Mouse (Mus musculus): ENCODE measurements at regions not wholly inside any gene's neighbourhood (a gene's known extent, or its start where the extent isn't known, plus 50 kb on each side); places are given as distances from the start of the nearest gene placed in this dataset.

GRCm38 (mm10) chr4:131120680-131121079 is 176.5 kb downstream of the Matn1 start:
- H3K4me1 ChIP-seq (ENCODE audit: control insufficient read depth, insufficient read depth, low read length) = no peaks in the 10 kb centered on the region
- no peak overlapping the region for H3K27ac ChIP-seq (ENCODE audit: control insufficient read depth, insufficient read depth, low read depth, low read length, poor library complexity)
- 81% methylated on average over 5 of the region's 5 CpGs for WGBS
- TF ChIP-seq POLR2A (IDR thresholded peaks at IDR 0.05; ENCODE audit: borderline replicate concordance, control insufficient read depth, low read depth, low read length) = no peak
- TF ChIP-seq CTCF (IDR thresholded peaks at IDR 0.05; ENCODE audit: control insufficient read depth, insufficient read depth, low read length) = no peak
- no peak overlapping the region for H3K4me3 ChIP-seq (replicated peaks; ENCODE audit: control insufficient read depth, low read depth, low read length)

- 48% methylated on average over 7 of the region's 7 CpGs for WGBS
- Histone ChIP-seq H3K4me3 (replicated peaks; ENCODE audit: control insufficient read depth, low read depth, low read length) (no peak overlapping the region), H3K4me1 (ENCODE audit: control insufficient read depth, insufficient read depth, low read length) (no peaks in the 10 kb centered on the region), H3K27ac (ENCODE audit: control insufficient read depth, insufficient read depth, low read depth, low read length, poor library complexity) (no peak overlapping the region)
- TF ChIP-seq CTCF (IDR thresholded peaks at IDR 0.05; ENCODE audit: control insufficient read depth, insufficient read depth, low read length) (no peak), POLR2A (IDR thresholded peaks at IDR 0.05; ENCODE audit: borderline replicate concordance, control insufficient read depth, low read depth, low read length) (no peak)
Measured at GRCm38 (mm10) chr4:131125975-131126374, 181.8 kb downstream of the Matn1 start.

- TF ChIP-seq CTCF (IDR thresholded peaks at IDR 0.05; ENCODE audit: control insufficient read depth, insufficient read depth, low read length) = no peak
- no peak for TF ChIP-seq POLR2A (IDR thresholded peaks at IDR 0.05; ENCODE audit: borderline replicate concordance, control insufficient read depth, low read depth, low read length)
- Histone ChIP-seq H3K4me3 (replicated peaks; ENCODE audit: control insufficient read depth, low read depth, low read length) (no peak overlapping the region), H3K27ac (ENCODE audit: control insufficient read depth, insufficient read depth, low read depth, low read length, poor library complexity) (no peak overlapping the region), H3K4me1 (ENCODE audit: control insufficient read depth, insufficient read depth, low read length) (no peaks in the 10 kb centered on the region)
- WGBS = 68% methylated on average over 6 of the region's 6 CpGs
Measured at GRCm38 (mm10) chr4:131126901-131127300, 182.7 kb downstream of the Matn1 start.

GRCm38 (mm10) chr4:131128646-131129045 is 184.5 kb downstream of the Matn1 start:
- no peak overlapping the region for H3K27ac ChIP-seq (ENCODE audit: control insufficient read depth, insufficient read depth, low read depth, low read length, poor library complexity)
- TF ChIP-seq POLR2A (IDR thresholded peaks at IDR 0.05; ENCODE audit: borderline replicate concordance, control insufficient read depth, low read depth, low read length) (no peak), CTCF (IDR thresholded peaks at IDR 0.05; ENCODE audit: control insufficient read depth, insufficient read depth, low read length) (no peak)
- H3K4me1 ChIP-seq (ENCODE audit: control insufficient read depth, insufficient read depth, low read length) = no peaks in the 10 kb centered on the region
- H3K4me3 ChIP-seq (replicated peaks; ENCODE audit: control insufficient read depth, low read depth, low read length) = no peak overlapping the region
- WGBS = 33% methylated on average over 3 of the region's 3 CpGs

- no peaks in the 10 kb centered on the region for H3K4me1 ChIP-seq (ENCODE audit: control insufficient read depth, insufficient read depth, low read length)
- H3K27ac ChIP-seq (ENCODE audit: control insufficient read depth, insufficient read depth, low read depth, low read length, poor library complexity) = no peak overlapping the region
- WGBS = 17% methylated on average over 1 of the region's 1 CpGs
- TF ChIP-seq POLR2A (IDR thresholded peaks at IDR 0.05; ENCODE audit: borderline replicate concordance, control insufficient read depth, low read depth, low read length) (no peak), CTCF (IDR thresholded peaks at IDR 0.05; ENCODE audit: control insufficient read depth, insufficient read depth, low read length) (no peak)
- H3K4me3 ChIP-seq (replicated peaks; ENCODE audit: control insufficient read depth, low read depth, low read length) = no peak overlapping the region
Measured at GRCm38 (mm10) chr4:131132201-131132600, 188.0 kb downstream of the Matn1 start.

- Histone ChIP-seq H3K27ac (ENCODE audit: control insufficient read depth, insufficient read depth, low read depth, low read length, poor library complexity) (no peak overlapping the region), H3K4me1 (ENCODE audit: control insufficient read depth, insufficient read depth, low read length) (no peaks in the 10 kb centered on the region), H3K4me3 (replicated peaks; ENCODE audit: control insufficient read depth, low read depth, low read length) (no peak overlapping the region)
- TF ChIP-seq CTCF (IDR thresholded peaks at IDR 0.05; ENCODE audit: control insufficient read depth, insufficient read depth, low read length) (no peak), POLR2A (IDR thresholded peaks at IDR 0.05; ENCODE audit: borderline replicate concordance, control insufficient read depth, low read depth, low read length) (no peak)
- 69% methylated on average over 9 of the region's 9 CpGs for WGBS
Measured at GRCm38 (mm10) chr4:131132781-131133180, 188.6 kb downstream of the Matn1 start.

GRCm38 (mm10) chr4:131135841-131136240 is 191.7 kb downstream of the Matn1 start:
- no peak overlapping the region for H3K27ac ChIP-seq (ENCODE audit: control insufficient read depth, insufficient read depth, low read depth, low read length, poor library complexity)
- 54% methylated on average over 4 of the region's 4 CpGs for WGBS
- no peak overlapping the region for H3K4me3 ChIP-seq (replicated peaks; ENCODE audit: control insufficient read depth, low read depth, low read length)
- no peak for TF ChIP-seq CTCF (IDR thresholded peaks at IDR 0.05; ENCODE audit: control insufficient read depth, insufficient read depth, low read length)
- no peaks in the 10 kb centered on the region for H3K4me1 ChIP-seq (ENCODE audit: control insufficient read depth, insufficient read depth, low read length)

GRCm38 (mm10) chr4:131138891-131139290 is 194.7 kb downstream of the Matn1 start:
- H3K4me3 ChIP-seq (replicated peaks; ENCODE audit: control insufficient read depth, low read depth, low read length) = no peak overlapping the region
- H3K27ac ChIP-seq (ENCODE audit: control insufficient read depth, insufficient read depth, low read depth, low read length, poor library complexity) = no peak overlapping the region
- WGBS = 81% methylated on average over 13 of the region's 13 CpGs
- H3K4me1 ChIP-seq (ENCODE audit: control insufficient read depth, insufficient read depth, low read length) = no peaks in the 10 kb centered on the region
- TF ChIP-seq CTCF (IDR thresholded peaks at IDR 0.05; ENCODE audit: control insufficient read depth, insufficient read depth, low read length) = no peak
- no peak for TF ChIP-seq POLR2A (IDR thresholded peaks at IDR 0.05; ENCODE audit: borderline replicate concordance, control insufficient read depth, low read depth, low read length)

- TF ChIP-seq POLR2A (IDR thresholded peaks at IDR 0.05; ENCODE audit: borderline replicate concordance, control insufficient read depth, low read depth, low read length) = no peak
- TF ChIP-seq CTCF (IDR thresholded peaks at IDR 0.05; ENCODE audit: control insufficient read depth, insufficient read depth, low read length) = no peak
- 86% methylated on average over 17 of the region's 17 CpGs for WGBS
- no peaks in the 10 kb centered on the region for H3K4me1 ChIP-seq (ENCODE audit: control insufficient read depth, insufficient read depth, low read length)
- no peak overlapping the region for H3K4me3 ChIP-seq (replicated peaks; ENCODE audit: control insufficient read depth, low read depth, low read length)
- no peak overlapping the region for H3K27ac ChIP-seq (ENCODE audit: control insufficient read depth, insufficient read depth, low read depth, low read length, poor library complexity)
Measured at GRCm38 (mm10) chr4:131141890-131142465, 197.8 kb downstream of the Matn1 start.

Data from bone marrow, adult 2 months (tissue).